Mouse (Mus musculus) adrenal gland, postnatal 25 days (tissue): ENCODE results near the gene Erlin1. TPM values are rescaled to one million over a fixed set of nuclear protein-coding genes. Genes with fewer than 3 reads are reported as not detected.
A peak's percentile ranks its signal among the peaks of the same experiment; 100 is the strongest.

Experiments
- DNase-seq: peaks from one replicate; pipeline ENCODE4 v3.0.0; 2021; ENCODE audit warnings: mixed read lengths
- total RNA-seq: library from RNA; stranded (reverse); gene quantifications from 2 replicates; pipeline ENCODE4 v1.2.3, GENCODE M21; 2021

Gene Erlin1
- total RNA-seq, 1 experiment from 2014 or later, result 18.3 TPM

DNA sequence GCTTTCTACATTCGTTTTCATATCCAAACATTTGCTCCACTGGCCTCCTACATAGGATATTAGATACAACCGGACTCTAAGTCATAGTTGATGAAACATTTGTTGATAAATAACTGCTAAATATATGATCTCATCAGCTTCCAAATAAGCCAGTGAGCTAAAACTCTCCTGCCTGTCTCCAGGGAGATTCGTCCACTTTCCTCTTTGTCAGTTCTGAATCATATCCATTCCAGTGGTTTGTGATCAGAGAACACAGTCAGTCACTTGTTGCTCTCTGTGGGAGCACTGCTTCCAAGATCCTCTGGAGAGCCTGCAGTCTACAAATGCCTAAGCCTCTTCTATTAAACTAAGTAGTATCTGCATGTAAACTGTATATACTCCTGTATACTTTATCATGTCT is 9.4 kb downstream of the Erlin1 start:
- no peak for DNase-seq

DNA sequence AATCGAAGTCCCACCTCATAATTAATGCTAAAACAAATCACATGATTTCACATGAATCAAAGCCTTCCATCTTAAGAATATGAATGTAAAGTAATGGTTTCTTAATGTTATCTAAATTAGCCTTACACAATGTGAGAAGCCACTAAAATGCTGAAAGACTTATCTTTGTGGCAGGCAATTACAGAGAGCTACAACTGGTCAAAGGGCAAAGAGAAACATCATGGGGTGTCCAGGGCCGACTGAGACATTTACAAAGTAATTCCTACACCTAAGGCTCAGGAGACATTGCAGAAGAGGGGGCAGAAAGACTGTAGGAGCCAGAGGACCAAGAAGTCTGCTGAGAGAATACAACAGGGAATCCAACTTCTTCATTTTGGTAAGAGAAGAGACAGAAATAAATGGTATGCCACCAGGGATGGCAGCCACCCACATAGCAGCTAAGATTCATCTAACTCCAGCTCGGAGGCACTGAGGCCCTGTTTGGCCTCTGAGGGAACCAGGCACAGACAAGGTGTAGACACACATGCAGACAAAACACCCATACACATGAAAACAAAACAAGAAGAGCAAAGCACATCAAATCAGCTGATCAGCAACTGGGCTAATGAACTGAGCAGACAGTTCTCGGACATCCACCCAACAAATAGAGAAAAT is 14.3 kb downstream of the Erlin1 start:
- no peak for DNase-seq

- no peak for DNase-seq
Observed at GRCm38 (mm10) chr19:44050388-44050787, 19.2 kb downstream of the Erlin1 start.

DNA sequence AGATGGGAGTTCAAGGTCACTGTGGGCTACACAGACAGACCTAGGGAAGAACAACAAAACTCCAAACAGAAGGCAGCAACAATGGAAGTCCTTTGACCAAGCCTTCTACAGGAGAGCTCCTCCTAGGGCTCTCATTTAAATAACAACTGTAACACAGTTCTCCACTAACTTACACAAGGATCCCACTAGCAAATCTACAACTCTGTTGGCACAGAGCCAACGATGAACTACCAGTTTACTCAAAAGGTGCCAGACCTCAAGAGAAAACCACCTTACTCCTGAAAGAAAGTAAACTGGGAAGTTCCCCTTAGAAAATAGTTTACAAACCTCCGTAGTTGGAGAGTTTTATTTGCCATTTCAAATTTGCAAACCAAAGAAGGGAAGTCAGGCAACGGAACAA is 20.3 kb downstream of the Erlin1 start:
- no peak for DNase-seq

DNA sequence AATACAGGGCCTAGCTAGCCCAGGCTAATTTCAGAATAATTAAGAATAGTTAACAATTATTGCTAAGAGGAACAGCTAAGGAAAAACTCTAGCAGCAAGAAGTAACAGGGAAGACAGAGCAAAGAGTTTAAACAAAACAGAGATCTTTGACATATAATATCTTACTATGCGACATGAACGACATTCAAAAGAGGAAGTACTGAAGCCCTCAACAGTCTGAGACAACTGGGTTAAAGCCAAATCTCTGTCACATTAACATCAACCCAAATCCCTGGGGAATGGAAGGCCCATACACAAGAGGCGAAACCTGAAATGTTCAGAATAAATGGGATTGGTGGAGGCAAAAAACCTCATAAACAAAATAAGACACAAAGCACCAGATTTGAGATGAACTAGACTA is 23.7 kb downstream of the Erlin1 start:
- no peak for DNase-seq

GRCm38 (mm10) chr19:44042121-44042520 is 27.5 kb downstream of the Erlin1 start:
- DNase-seq, result no peak

- no peak for DNase-seq
Observed at GRCm38 (mm10) chr19:44033396-44033795, 36.2 kb downstream of the Erlin1 start.

- DNase-seq, result no peak
Observed at GRCm38 (mm10) chr19:44032046-44032744, 37.4 kb downstream of the Erlin1 start.

GRCm38 (mm10) chr19:44030024-44030423 is 39.6 kb downstream of the Erlin1 start:
- no peak for DNase-seq

GRCm38 (mm10) chr19:44028972-44029371 is 40.6 kb downstream of the Erlin1 start, which contains the start of gene Cyp2c23:
Gene Cyp2c23 (minus strand): TSS chr19:44029208.
- no peak for DNase-seq

- no peak for DNase-seq
Observed at GRCm38 (mm10) chr19:44026956-44027530, 42.5 kb downstream of the Erlin1 start.

- peak; percentile 28 for DNase-seq
Observed at GRCm38 (mm10) chr19:44024921-44025585, 44.5 kb downstream of the Erlin1 start.

DNA sequence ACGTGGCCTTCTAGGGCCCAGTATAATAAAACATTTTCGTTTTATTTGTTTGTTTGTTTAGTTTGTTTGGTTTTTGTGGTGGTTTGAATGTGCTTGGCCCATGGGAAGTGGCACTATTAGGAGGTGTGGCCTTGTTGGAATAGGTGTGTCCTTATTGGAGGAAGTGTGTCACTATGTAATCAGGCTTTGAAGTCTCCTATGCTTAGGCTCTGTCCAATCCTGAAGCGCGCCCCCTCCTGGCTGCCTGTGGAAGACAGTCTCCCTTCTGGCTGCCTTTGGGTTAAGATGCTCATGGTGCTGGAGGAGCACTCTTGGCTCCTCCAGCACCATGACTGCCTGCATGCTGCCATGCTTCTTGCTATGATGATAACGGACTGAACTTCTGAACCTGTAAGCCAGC is 46.5 kb downstream of the Erlin1 start:
- no peak for DNase-seq

DNA sequence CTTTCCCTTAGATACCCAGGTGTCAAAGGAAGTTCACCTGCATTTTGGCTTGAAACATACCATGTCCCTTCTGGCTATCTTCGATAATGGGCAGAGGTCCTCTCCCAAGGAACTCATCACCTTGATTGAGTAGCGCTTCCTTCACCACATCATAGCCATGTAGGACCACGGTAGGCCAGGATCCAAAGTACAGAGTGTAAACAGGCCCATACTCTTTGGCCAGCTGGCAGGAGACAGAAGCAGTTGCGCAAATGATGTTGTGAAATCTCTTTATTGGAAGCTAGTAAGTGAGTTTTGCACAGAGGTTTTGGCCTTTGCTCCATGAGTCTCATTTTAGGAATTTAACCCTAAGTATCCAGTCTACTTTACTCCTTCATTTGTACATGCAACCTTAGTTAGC is 48.1 kb downstream of the Erlin1 start:
- peak; percentile 21 for DNase-seq

- DNase-seq, result no peak
Observed at GRCm38 (mm10) chr19:44019739-44020138, 49.8 kb downstream of the Erlin1 start.

- no peak for DNase-seq
Observed at GRCm38 (mm10) chr19:44013862-44014261, 55.7 kb downstream of the Erlin1 start.

DNA sequence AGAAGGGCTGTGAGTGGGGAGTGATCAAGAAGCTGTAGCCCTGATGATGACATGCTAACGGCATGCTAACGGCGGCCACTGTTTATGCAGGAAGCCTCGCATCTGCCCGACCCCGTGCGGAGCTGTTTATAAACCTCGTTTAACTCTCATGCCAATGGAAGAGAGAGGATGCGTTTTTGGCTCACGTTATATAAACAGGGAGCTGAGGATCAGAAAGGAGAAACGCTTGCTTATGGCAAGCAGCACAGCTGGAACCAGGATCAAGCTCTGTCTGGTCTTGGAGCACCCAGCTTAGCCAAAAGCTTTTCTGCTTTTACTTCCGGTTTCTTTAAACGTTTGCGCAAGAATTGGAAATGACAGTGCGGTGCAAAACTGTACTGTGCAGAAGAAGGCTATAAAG is 60.8 kb downstream of the Erlin1 start:
- no peak for DNase-seq

DNA sequence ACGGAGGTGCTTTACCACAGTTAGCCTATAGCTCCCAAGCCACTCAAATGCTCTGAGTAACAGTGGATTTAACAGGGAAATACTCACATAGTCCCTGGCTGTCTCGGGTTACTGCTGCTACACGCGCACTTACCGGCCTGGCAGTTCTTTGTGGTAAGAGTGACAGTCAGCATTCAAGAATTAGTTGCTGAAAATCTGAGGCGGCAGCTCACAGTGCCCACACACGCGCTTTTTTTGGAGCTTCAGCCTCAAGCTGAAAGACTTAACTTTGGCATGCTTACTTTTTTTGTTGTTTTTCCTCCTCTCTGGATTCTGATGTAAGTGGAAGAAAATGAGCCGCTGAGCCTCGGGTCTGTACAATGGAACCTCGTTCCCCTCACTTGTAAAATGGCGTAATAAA is 62.4 kb downstream of the Erlin1 start:
- DNase-seq, result no peak

GRCm38 (mm10) chr19:44005025-44005424 is 64.6 kb downstream of the Erlin1 start:
- no peak for DNase-seq

GRCm38 (mm10) chr19:44004261-44004660 is 65.3 kb downstream of the Erlin1 start:
- no peak for DNase-seq

DNA sequence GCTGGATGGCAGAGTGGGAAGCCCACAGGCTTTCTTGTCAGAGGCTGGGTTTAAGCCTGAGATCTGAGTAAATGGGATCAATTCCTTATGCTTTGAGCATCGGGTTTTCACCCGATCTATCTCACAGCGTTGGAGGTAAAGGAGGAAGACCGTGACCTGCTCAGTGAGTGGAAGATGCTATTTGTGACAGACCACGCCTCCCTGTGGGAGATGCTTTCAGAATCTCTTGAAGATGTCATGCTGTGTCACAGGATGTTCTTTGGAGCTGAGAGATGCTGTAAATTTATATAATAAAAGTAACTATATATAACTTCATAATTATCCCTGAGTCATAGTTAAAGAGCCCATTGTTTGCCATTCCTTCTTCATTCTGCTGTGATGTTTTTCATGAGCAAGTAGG is 68.9 kb downstream of the Erlin1 start:
- DNase-seq, result no peak

GRCm38 (mm10) chr19:44000061-44000460 is 69.5 kb downstream of the Erlin1 start:
- no peak for DNase-seq
